Mouse (Mus musculus) MEL (cell line): ENCODE results near the gene Itm2c.

Experiments
- CHD1 ChIP-seq: IDR thresholded peaks from 2 replicates; pipeline ENCODE4 v1.6.1; 2012; ENCODE audit warnings: low read depth, mild to moderate bottlenecking, inconsistent platforms, low read length, improper control_type of control experiment
- CTCF ChIP-seq, 3 experiments: IDR thresholded peaks in 2 of 3; conservative IDR thresholded peaks in 1 of 3; 2 replicates each; pipeline ENCODE4 v1.5.1; 2011 to 2012; ENCODE audit warnings: low read length in 3 of 3, low read depth in 2 of 3, mild to moderate bottlenecking in 2 of 3, improper control_type of control experiment in 1 of 3, inconsistent platforms in 1 of 3, mixed read lengths in 1 of 3, moderate library complexity in 1 of 3; ENCODE audit not compliant: control insufficient read depth in 1 of 3, insufficient read depth in 1 of 3, poor library complexity in 1 of 3, severe bottlenecking in 1 of 3
- HCFC1 ChIP-seq: IDR thresholded peaks from 2 replicates; pipeline ENCODE4 v1.6.1; 2012; ENCODE audit warnings: low read depth, mild to moderate bottlenecking, inconsistent platforms, low read length, improper control_type of control experiment, moderate library complexity
- POLR2AphosphoS2 ChIP-seq: IDR thresholded peaks from 2 replicates; pipeline ENCODE4 v1.6.1; 2011; ENCODE audit warnings: low read length, improper control_type of control experiment
- TAL1 ChIP-seq: IDR thresholded peaks from 2 replicates; pipeline ENCODE4 v1.6.1; 2012; ENCODE audit warnings: mild to moderate bottlenecking, inconsistent platforms, low read length, moderate library complexity, mixed read lengths
- USF1 ChIP-seq: IDR thresholded peaks from 2 replicates; pipeline ENCODE4 v1.6.1; 2014; ENCODE audit warnings: low read depth, mild to moderate bottlenecking, inconsistent platforms, low read length, improper control_type of control experiment, moderate library complexity
- USF2 ChIP-seq, 2 experiments: IDR thresholded peaks; 2 replicates each; pipeline ENCODE4 v1.6.1; 2011 to 2012; ENCODE audit warnings: improper control_type of control experiment in 2 of 2, low read length in 2 of 2, borderline replicate concordance in 1 of 2, inconsistent platforms in 1 of 2, low read depth in 1 of 2, mild to moderate bottlenecking in 1 of 2; ENCODE audit not compliant: insufficient read depth in 1 of 2

- TF ChIP-seq HCFC1: no peak
- TF ChIP-seq CTCF (IDR thresholded peaks at IDR 0.05 in 2 of 3, conservative IDR thresholded peaks at IDR 0.05 in 1 of 3; ENCODE audit: control insufficient read depth in 1 of 3, insufficient read depth in 1 of 3, low read depth in 2 of 3, low read length in 3 of 3, poor library complexity in 1 of 3, severe bottlenecking in 1 of 3): no peak
- no peak for TF ChIP-seq USF2 (IDR thresholded peaks at IDR 0.05; ENCODE audit: borderline replicate concordance in 1 of 2, insufficient read depth in 1 of 2, low read depth in 1 of 2, low read length in 2 of 2)
- no peak for TF ChIP-seq POLR2AphosphoS2
- TF ChIP-seq CHD1: no peak
- no peak for TF ChIP-seq TAL1
- TF ChIP-seq USF1: no peak
Observed at GRCm38 (mm10) chr1:85870001-85870400, 24.1 kb upstream of the Itm2c start.
